Mouse (Mus musculus) limb, embryonic 11.5 days (tissue): ENCODE measurements around the gene Cse1l. TPM values are rescaled to one million over a fixed set of nuclear protein-coding genes. Genes with fewer than 3 reads are reported as not detected.

ENCODE experiments used
- ATAC-seq: fragments of 200-750 bp; cut with Nextera tagmentation; 2 replicates; pipeline ENCODE4 v1.8.0; 2017; ENCODE audit warnings: low read depth; ENCODE audit not compliant: insufficient number of reproducible peaks, low FRiP score, low TSS enrichment
- DNase-seq: peaks from one replicate; pipeline ENCODE4 v3.0.0-alpha.2; 2015; ENCODE audit warnings: low spot score
- H3K27ac ChIP-seq: fragments of 300-500 bp; sonication (generic); replicated peaks from 2 replicates; pipeline ENCODE4 v1.5.1; 2014; ENCODE audit warnings: low read depth, mild to moderate bottlenecking, low read length
- H3K27me3 ChIP-seq: fragments of 300-500 bp; sonication (generic); 2 replicates; pipeline ENCODE4 v1.6.1; 2014; ENCODE audit warnings: mild to moderate bottlenecking, low read length, mixed read lengths; ENCODE audit not compliant: control insufficient read depth, insufficient read depth
- H3K36me3 ChIP-seq: fragments of 300-500 bp; sonication (generic); 2 replicates; pipeline ENCODE4 v1.6.1; 2014; ENCODE audit warnings: mild to moderate bottlenecking, low read length, moderate library complexity, mixed read lengths; ENCODE audit not compliant: control insufficient read depth, insufficient read depth
- H3K4me1 ChIP-seq: fragments of 300-500 bp; sonication (generic); 2 replicates; pipeline ENCODE4 v1.6.1; 2014; ENCODE audit warnings: low read length, mixed read lengths; ENCODE audit not compliant: control insufficient read depth, insufficient read depth
- H3K4me2 ChIP-seq: fragments of 300-500 bp; sonication (generic); 2 replicates; pipeline ENCODE4 v1.6.1; 2014; ENCODE audit warnings: low read depth, mild to moderate bottlenecking, moderate library complexity; ENCODE audit not compliant: severe bottlenecking
- H3K4me3 ChIP-seq: fragments of 300-500 bp; sonication (generic); 2 replicates; pipeline ENCODE4 v1.5.1; 2014; ENCODE audit warnings: low read depth, low read length
- H3K9ac ChIP-seq: fragments of 300-500 bp; sonication (generic); 2 replicates; pipeline ENCODE4 v1.6.1; 2014; ENCODE audit warnings: mild to moderate bottlenecking, low read length
- H3K9me3 ChIP-seq: fragments of 300-500 bp; sonication (generic); 2 replicates; pipeline ENCODE4 v1.6.1; 2016; ENCODE audit warnings: low read length; ENCODE audit not compliant: control insufficient read depth
- WGBS: fragments of 180-500 bp; shearing (Covaris S2); extraction: QIAGEN DNeasy Blood & Tissue Kit; methylation state at CpG from one replicate; pipeline ENCODE4 v1.1.7; 2014; 5-methylcytosine and 5-hydroxymethylcytosine counted together
- polyA plus RNA-seq: library from polyadenylated mRNA; unstranded; fragments of >200 nt; fragmentation: Nextera tagmentation; extraction: Ambion mirVana; gene quantifications from 2 replicates; pipeline ENCODE4 v1.2.1, GENCODE M21; 2014

Gene Cse1l
- polyA plus RNA-seq, 1 experiment from 2014 or later = 226 TPM

GRCm38 (mm10) chr2:166944346-166944745 is 38.5 kb downstream of the Cse1l start:
- H3K9ac ChIP-seq = no peak overlapping the region
- no peaks in the 10 kb centered on the region for H3K9me3 ChIP-seq
- no peak for ATAC-seq
- H3K4me2 ChIP-seq = no peak overlapping the region
- no peaks in the 10 kb centered on the region for H3K4me1 ChIP-seq
- H3K4me3 ChIP-seq = no peak overlapping the region
- 86% methylated on average over 1 of the region's 1 CpGs for WGBS
- no peaks in the 10 kb centered on the region for H3K27me3 ChIP-seq
- no peak for DNase-seq
- peaks cover 32% of the 10 kb centered on the region for H3K36me3 ChIP-seq
- H3K27ac ChIP-seq = no peak overlapping the region

GRCm38 (mm10) chr2:166945456-166945855 is 39.6 kb downstream of the Cse1l start:
- DNase-seq = peak; percentile 37
- no peak for ATAC-seq
- no peak overlapping the region for H3K27ac ChIP-seq
- WGBS = 74% methylated on average over 4 of the region's 4 CpGs
- no peaks in the 10 kb centered on the region for H3K4me1 ChIP-seq
- no peak overlapping the region for H3K4me3 ChIP-seq
- H3K36me3 ChIP-seq = peaks cover 41% of the 10 kb centered on the region
- no peaks in the 10 kb centered on the region for H3K27me3 ChIP-seq
- no peak overlapping the region for H3K4me2 ChIP-seq
- H3K9ac ChIP-seq = no peak overlapping the region
- no peaks in the 10 kb centered on the region for H3K9me3 ChIP-seq

- Histone ChIP-seq H3K4me3 (no peak overlapping the region), H3K4me2 (no peak overlapping the region), H3K36me3 (peaks cover 39% of the 10 kb centered on the region), H3K9ac (no peak overlapping the region), H3K27ac (no peak overlapping the region), H3K27me3 (no peaks in the 10 kb centered on the region), H3K4me1 (no peaks in the 10 kb centered on the region), H3K9me3 (no peaks in the 10 kb centered on the region)
- DNase-seq (no peak), ATAC-seq (no peak)
- 67% methylated on average over 1 of the region's 1 CpGs for WGBS
These were observed 42.4 kb downstream of the Cse1l start for GRCm38 (mm10) chr2:166948246-166948645.

- Histone ChIP-seq H3K9me3 (no peaks in the 10 kb centered on the region), H3K4me1 (no peaks in the 10 kb centered on the region), H3K27me3 (no peaks in the 10 kb centered on the region), H3K27ac (no peak overlapping the region), H3K4me3 (no peak overlapping the region), H3K36me3 (peaks cover 37% of the 10 kb centered on the region), H3K9ac (no peak overlapping the region), H3K4me2 (no peak overlapping the region)
- DNase-seq = no peak
- WGBS = 90% methylated on average over 10 of the region's 10 CpGs
- no peak for ATAC-seq
These were observed 43.1 kb downstream of the Cse1l start for GRCm38 (mm10) chr2:166948936-166949335.

GRCm38 (mm10) chr2:166950853-166951648 is 45.2 kb downstream of the Cse1l start:
- H3K27me3 ChIP-seq = no peaks in the 10 kb centered on the region
- H3K36me3 ChIP-seq = peaks cover 35% of the 10 kb centered on the region
- H3K4me2 ChIP-seq = no peak overlapping the region
- H3K9ac ChIP-seq = no peak overlapping the region
- 89% methylated on average over 14 of the region's 14 CpGs for WGBS
- H3K4me1 ChIP-seq = no peaks in the 10 kb centered on the region
- no peak for ATAC-seq
- DNase-seq = no peak
- no peaks in the 10 kb centered on the region for H3K9me3 ChIP-seq
- H3K4me3 ChIP-seq = no peak overlapping the region
- no peak overlapping the region for H3K27ac ChIP-seq

GRCm38 (mm10) chr2:166952151-166952550 is 46.3 kb downstream of the Cse1l start:
- no peak overlapping the region for H3K27ac ChIP-seq
- DNase-seq (no peak), ATAC-seq (no peak)
- no peak overlapping the region for H3K4me3 ChIP-seq
- WGBS = 84% methylated on average over 6 of the region's 6 CpGs
- H3K9ac ChIP-seq = no peak overlapping the region
- no peaks in the 10 kb centered on the region for H3K4me1 ChIP-seq
- H3K36me3 ChIP-seq = peaks cover 33% of the 10 kb centered on the region
- H3K27me3 ChIP-seq = no peaks in the 10 kb centered on the region
- no peak overlapping the region for H3K4me2 ChIP-seq
- H3K9me3 ChIP-seq = no peaks in the 10 kb centered on the region

GRCm38 (mm10) chr2:166956805-166957204 is 51.0 kb downstream of the Cse1l start:
- WGBS = 49% methylated on average over 7 of the region's 7 CpGs
- H3K36me3 ChIP-seq = peaks cover 22% of the 10 kb centered on the region
- ATAC-seq (no peak), DNase-seq (peak; percentile 40)
- H3K9me3 ChIP-seq = no peaks in the 10 kb centered on the region
- no peak overlapping the region for H3K4me3 ChIP-seq
- H3K27ac ChIP-seq = no peak overlapping the region
- H3K4me2 ChIP-seq = no peak overlapping the region
- H3K27me3 ChIP-seq = no peaks in the 10 kb centered on the region
- H3K4me1 ChIP-seq = no peaks in the 10 kb centered on the region
- no peak overlapping the region for H3K9ac ChIP-seq

- Histone ChIP-seq H3K27ac (no peak overlapping the region), H3K9me3 (no peaks in the 10 kb centered on the region), H3K9ac (no peak overlapping the region), H3K4me2 (no peak overlapping the region), H3K4me3 (no peak overlapping the region), H3K27me3 (no peaks in the 10 kb centered on the region), H3K36me3 (peaks cover 17% of the 10 kb centered on the region), H3K4me1 (no peaks in the 10 kb centered on the region)
- ATAC-seq = no peak
- 94% methylated on average over 8 of the region's 8 CpGs for WGBS
- DNase-seq = no peak
These were observed 54.9 kb downstream of the Cse1l start for GRCm38 (mm10) chr2:166960648-166961330.
